In the genomic region with DNA sequence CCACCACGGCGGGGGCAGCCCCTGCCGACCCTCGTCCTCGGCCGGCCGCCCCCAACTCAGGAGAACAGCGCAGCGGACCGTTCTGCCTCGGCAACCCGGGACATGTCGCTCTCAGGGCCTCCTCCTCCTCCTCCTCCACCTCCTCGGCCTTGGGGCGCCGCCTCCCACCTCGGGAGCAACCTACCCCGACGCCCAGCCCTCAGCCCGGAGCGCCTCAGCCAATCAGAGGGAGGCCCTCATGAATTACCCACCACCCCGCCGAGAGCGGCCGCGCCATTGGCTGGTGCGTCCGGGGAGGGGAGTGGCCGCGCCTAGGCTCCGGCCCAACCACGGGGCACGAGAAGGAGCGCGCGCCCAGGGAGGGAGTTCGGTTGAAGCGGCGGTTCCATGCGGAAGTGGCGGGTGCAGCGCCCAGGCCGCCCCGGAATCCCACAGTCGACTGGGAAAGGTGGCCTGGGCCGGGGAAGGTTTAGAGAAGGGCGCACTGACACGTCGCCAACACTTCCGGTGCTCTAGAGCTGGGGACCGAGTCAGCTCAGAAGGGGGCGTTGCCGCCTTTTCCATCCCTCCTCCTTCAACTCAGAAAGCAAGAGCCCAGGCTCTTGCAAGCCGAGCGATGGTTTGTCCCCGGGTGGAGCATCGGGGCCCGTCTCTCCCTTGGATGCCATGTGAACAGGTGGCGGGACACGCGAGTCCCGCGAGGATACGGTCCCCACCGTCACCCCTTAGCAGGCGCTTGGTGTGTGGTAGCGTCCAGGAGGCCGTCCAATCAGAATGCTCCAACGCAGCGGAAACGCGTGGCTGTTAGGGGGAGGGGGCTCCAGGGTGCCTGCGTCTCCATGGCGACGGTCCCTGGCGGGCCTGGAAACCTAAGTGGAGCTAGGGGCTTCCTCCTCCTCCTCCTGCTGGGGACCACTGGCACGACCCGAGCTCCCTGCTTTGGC, we compare ENCODE assay signal across 8 mouse cellular contexts. TPM values are rescaled to one million over a fixed set of nuclear protein-coding genes. Genes with fewer than 3 reads are reported as not detected.
A peak's percentile ranks its signal among the peaks of the same experiment; 100 is the strongest.
DNase-seq lines count a peak whose midpoint lies in the region; ATAC-seq and TF ChIP-seq lines count a peak whose summit lies in the region.

A gene (minus strand): TSS at position 140 of the 944 bp plus-strand sequence.

- DNase-seq in c-Kit-positive CD71-positive TER-119-positive erythroid progenitor cells, embryonic 14.5 days (ENCODE audit: low spot score) = peak; percentile 98
- DNase-seq in heart, postnatal 10 days = peak; percentile 99
- DNase-seq in large intestine, adult 2 months (ENCODE audit: low read depth, low spot score) = peak; percentile 96
- DNase-seq in liver, postnatal 0 days = peak; percentile 99
- DNase-seq in testis, postnatal 10 days (ENCODE audit: low spot score) = peak; percentile 97

- peak within 1 kb of the TSS; percentile 97 for H3K27ac ChIP-seq in forebrain, embryonic 13.5 days
- H3K27ac ChIP-seq in liver, postnatal 0 days (ENCODE audit: low read depth) = peak within 1 kb of the TSS; percentile 90
- peak within 1 kb of the TSS; percentile 98 for H3K27ac ChIP-seq in neural tube, embryonic 14.5 days (ENCODE audit: low read depth, low read length)

- peak within 1 kb of the TSS; percentile 96 for H3K9ac ChIP-seq in forebrain, embryonic 13.5 days
- peak within 1 kb of the TSS; percentile 89 for H3K9ac ChIP-seq in liver, postnatal 0 days (replicated peaks)
- H3K9ac ChIP-seq in neural tube, embryonic 14.5 days (replicated peaks; ENCODE audit: low read depth, low read length) = peak within 1 kb of the TSS; percentile 95

- no peak for TF ChIP-seq CTCF in E14TG2a.4 (conservative IDR thresholded peaks at IDR 0.05; ENCODE audit: low read length)
- TF ChIP-seq CTCF in liver, postnatal 0 days (IDR thresholded peaks at IDR 0.05; ENCODE audit: low read depth) = peak; percentile 21; the same call in 1 of the 2 replicates

- peaks cover 27% of the 10 kb centered on the region for H3K36me3 ChIP-seq in E14TG2a.4 (ENCODE audit: insufficient read depth, low read length)
- H3K36me3 ChIP-seq in forebrain, embryonic 13.5 days (ENCODE audit: poor library complexity, severe bottlenecking) = 0 out of 2 replicates have a peak, but pooled peaks cover under 1% of the 10 kb centered on the region
- no peaks in the 10 kb centered on the region for H3K36me3 ChIP-seq in liver, postnatal 0 days (replicated peaks; ENCODE audit: insufficient read depth, low read length)
- no peaks in the 10 kb centered on the region for H3K36me3 ChIP-seq in neural tube, embryonic 14.5 days (ENCODE audit: control insufficient read depth, insufficient read depth, low read length)

- peak within 1 kb of the TSS; percentile 94 for H3K4me2 ChIP-seq in forebrain, embryonic 13.5 days
- H3K4me2 ChIP-seq in liver, postnatal 0 days (ENCODE audit: low read depth, low read length) = peak within 1 kb of the TSS; percentile 93
- peak within 1 kb of the TSS; percentile 95 for H3K4me2 ChIP-seq in neural tube, embryonic 14.5 days (ENCODE audit: low read depth, low read length)

- intact Hi-C loops in heart, postnatal 10 days (cut with DNase I) = no loop called here

- no peaks in the 10 kb centered on the region for H3K9me3 ChIP-seq in E14TG2a.4 (ENCODE audit: low read length)
- H3K9me3 ChIP-seq in forebrain, embryonic 13.5 days (replicated peaks) = no peaks in the 10 kb centered on the region
- no peaks in the 10 kb centered on the region for H3K9me3 ChIP-seq in liver, postnatal 0 days (ENCODE audit: low read length)
- no peaks in the 10 kb centered on the region for H3K9me3 ChIP-seq in neural tube, embryonic 14.5 days (ENCODE audit: control insufficient read depth, low read length)

- TF ChIP-seq EP300 in liver, postnatal 0 days (IDR thresholded peaks at IDR 0.05; ENCODE audit: low read depth) = peak; percentile 74; the same call in 1 of the 2 replicates

- WGBS in forebrain, embryonic 13.5 days = 0% methylated on average over 74 of the region's 78 CpGs
- WGBS in large intestine, adult 2 months = under 1% methylated on average over 75 of the region's 78 CpGs
- 2% methylated on average over 63 of the region's 78 CpGs for WGBS in liver, postnatal 0 days (ENCODE audit: insufficient replicate concordance)
- under 1% methylated on average over 64 of the region's 78 CpGs for WGBS in neural tube, embryonic 14.5 days

- H3K27me3 ChIP-seq in E14TG2a.4 (ENCODE audit: insufficient read depth, low read length) = no peaks in the 10 kb centered on the region
- H3K27me3 ChIP-seq in forebrain, embryonic 13.5 days = no peaks in the 10 kb centered on the region
- no peaks in the 10 kb centered on the region for H3K27me3 ChIP-seq in liver, postnatal 0 days (ENCODE audit: insufficient read depth, low read length)
- no peaks in the 10 kb centered on the region for H3K27me3 ChIP-seq in neural tube, embryonic 14.5 days (ENCODE audit: control insufficient read depth, insufficient read depth, low read length)

- peak; percentile 98 for ATAC-seq in forebrain, embryonic 13.5 days
- ATAC-seq in liver, postnatal 0 days = peak; percentile 95
- ATAC-seq in neural tube, embryonic 14.5 days (ENCODE audit: low read depth) = peak; percentile 97

- peak within 1 kb of the TSS; percentile 99 for H3K4me3 ChIP-seq in E14TG2a.4 (replicated peaks; ENCODE audit: low read length)
- peak within 1 kb of the TSS; percentile 95 for H3K4me3 ChIP-seq in forebrain, embryonic 13.5 days
- peak within 1 kb of the TSS; percentile 84 for H3K4me3 ChIP-seq in liver, postnatal 0 days (ENCODE audit: low read depth, low read length)
- H3K4me3 ChIP-seq in neural tube, embryonic 14.5 days (ENCODE audit: low read depth, low read length) = peak within 1 kb of the TSS; percentile 97

- H3K4me1 ChIP-seq in E14TG2a.4 (replicated peaks; ENCODE audit: low read depth, low read length) = peaks cover 80% of the 10 kb centered on the region
- H3K4me1 ChIP-seq in forebrain, embryonic 13.5 days = peaks cover 46% of the 10 kb centered on the region
- H3K4me1 ChIP-seq in liver, postnatal 0 days (ENCODE audit: insufficient read depth) = peaks cover 45% of the 10 kb centered on the region
- H3K4me1 ChIP-seq in neural tube, embryonic 14.5 days (ENCODE audit: control insufficient read depth, insufficient read depth, low read length) = peaks cover 34% of the 10 kb centered on the region

RNA-seq across cellular contexts. Expression of the gene that starts here (rescaled TPM):
- 23.5 and 25.9 TPM in 2 replicates for polyA plus RNA-seq in forebrain, embryonic 13.5 days (2015; fragmentation: Nextera tagmentation; extraction: Ambion mirVana)
- total RNA-seq in heart, postnatal 10 days (2021) = 10 to 100 TPM; 72.9 to 85.0 TPM
- 131 and 153 TPM in 2 replicates for polyA plus RNA-seq in large intestine, adult 2 months (2012; rRNA removed)
- 8.2 and 10.1 TPM in 2 replicates for polyA plus RNA-seq in liver, postnatal 0 days (2015; fragmentation: Nextera tagmentation; extraction: Ambion mirVana)
- polyA plus RNA-seq in neural tube, embryonic 14.5 days (2014; fragmentation: Nextera tagmentation; extraction: Ambion mirVana) = 23.9 and 26.2 TPM in 2 replicates

Comparison
In these comparisons a context has a peak if more than half of its experiments do, and no peak if none do; other contexts are left out.
1. Peak in every context shown above with its lines: DNase-seq, ATAC-seq, H3K4me3 ChIP-seq and H3K27ac ChIP-seq.